Mouse (Mus musculus) T-helper 1 cell (primary cell): ENCODE measurements around the gene Hddc3.
"Not testable (repeated sequence)": the region's sequence is repeated elsewhere in the genome, so short reads cannot be mapped to it uniquely, and the experiment has no call there.

Experiments
- in situ Hi-C: fragments of 300-600 bp; cut with MboI, MseI; formaldehyde crosslinking; loops from one replicate; pipeline ENCODE4 v1.15.1; 2025; ENCODE audit warnings: high pct_unique_total_duplicates

The Hddc3 gene

DNA sequence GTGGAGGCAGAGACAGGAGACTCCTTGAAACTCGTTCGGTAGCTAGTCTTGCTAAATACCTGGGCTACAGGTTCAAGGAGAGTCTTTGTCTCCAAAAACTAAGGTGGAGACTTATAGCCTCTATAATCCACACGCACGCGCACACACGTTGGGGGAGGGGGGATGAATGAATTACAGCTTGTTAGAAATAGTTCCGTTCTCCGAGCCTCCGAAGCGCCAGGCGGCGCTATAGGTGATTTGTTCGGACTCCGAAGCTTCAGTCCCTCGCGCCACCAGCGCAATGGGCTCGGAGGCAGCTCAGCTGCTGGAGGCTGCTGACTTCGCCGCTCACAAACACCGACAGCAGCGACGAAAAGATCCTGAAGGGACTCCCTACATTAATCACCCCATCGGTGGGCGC is at the start of gene Hddc3:
Gene Hddc3, plus strand, starts transcription at position 247 of the 400 bp plus-strand sequence.
- in situ Hi-C loops: no loop called here

DNA sequence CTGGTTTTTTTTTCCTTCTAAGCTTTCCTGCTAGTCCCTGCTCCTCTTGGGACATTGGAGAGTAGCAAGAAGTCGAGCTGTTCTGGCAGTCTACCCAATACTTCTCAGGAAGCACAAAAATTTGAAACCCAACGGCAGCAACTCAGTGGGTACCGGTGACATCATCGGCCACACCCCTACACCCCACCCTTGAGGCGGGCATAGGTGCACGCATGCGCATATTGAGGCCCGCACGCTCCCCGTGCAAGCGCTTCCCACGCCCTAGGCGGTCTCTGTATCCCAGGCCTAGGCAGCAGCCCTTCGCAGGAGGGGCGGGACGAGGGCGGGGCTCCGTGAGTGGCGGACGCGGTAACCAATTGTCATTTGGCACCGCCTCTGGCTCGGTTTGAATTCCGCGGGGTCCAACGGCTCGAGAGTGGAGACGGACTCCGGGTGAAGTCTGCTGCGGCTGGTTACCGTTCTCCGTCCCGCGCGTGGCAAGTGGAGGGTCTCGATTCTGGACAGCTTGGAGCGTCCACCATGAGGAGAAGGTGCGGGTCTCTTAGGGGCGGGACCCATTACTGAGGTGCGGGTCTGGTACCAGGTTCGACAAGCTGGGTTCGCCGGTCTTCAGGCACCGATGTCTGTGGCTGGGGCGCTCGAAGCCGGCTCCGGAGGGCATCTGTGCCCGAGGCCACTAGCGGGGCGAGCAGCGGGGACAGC is 48.7 kb upstream of the Hddc3 start, which contains the start of gene Prc1:
Gene Prc1, plus strand, starts transcription at position 389 of the 702 bp plus-strand sequence.
- in situ Hi-C loops: no loop called here

DNA sequence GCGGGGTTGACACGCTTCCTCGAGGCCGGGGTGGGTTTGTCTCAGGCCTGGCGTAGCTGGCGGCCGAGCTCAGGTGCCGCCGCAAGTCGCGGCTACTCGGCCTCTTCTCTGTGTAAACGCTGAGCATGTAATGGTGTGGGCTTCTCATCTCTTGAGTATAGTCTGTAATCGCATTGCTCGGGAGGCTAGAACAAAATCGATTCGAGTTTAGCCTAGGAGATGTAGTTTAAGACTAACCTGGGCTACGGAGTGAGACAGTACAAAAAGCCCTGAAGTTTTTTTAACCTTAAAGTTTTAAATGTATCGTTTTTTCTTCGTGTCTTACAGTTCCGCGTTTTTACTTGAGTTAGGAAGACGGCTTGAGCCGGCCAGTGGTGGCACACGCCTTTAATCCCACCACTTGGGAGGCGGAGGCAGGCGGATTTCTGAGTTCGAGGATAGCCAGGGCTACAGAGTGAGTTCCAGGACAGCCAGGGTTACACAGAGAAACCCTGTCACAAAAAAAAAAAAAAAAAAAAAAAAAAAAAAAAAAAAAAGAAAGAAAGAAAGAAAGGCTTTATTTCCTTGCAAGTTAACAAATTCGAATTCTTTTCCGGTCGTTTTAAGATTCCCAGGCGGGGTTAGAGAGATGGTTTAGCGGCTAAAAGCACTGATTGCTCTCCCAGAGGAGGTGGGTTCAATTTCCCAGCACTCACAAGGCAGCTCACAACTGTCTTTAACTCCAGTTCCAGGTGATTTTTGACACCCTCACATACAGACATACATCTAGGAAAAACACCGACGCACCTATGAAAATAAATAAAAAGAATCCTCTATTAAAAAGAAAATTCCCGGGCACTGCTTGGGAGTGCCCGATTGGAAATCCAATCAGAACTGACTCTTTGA is 47.9 kb upstream of the Hddc3 start:
- in situ Hi-C loops: no loop called here

DNA sequence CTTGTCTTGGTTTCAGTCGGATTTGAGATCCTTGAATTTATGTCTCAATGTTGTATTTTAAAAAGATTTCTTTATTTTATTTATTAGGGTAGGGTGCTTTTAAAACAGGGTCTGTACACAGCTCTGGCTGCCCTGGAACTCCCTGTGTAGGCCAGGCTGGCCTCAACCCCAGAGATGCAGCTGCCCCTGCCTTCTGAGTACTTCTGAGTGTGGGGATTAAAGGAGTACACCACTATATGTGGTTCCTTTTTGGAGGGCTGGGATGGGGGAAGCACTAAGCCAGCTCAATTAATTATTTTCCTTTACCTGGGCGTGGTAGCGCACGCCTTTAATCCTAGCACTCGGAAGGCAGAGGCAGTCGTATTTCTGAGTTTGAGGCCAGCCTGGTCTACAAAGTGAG is 46.4 kb upstream of the Hddc3 start:
- in situ Hi-C loops: no loop called here

DNA sequence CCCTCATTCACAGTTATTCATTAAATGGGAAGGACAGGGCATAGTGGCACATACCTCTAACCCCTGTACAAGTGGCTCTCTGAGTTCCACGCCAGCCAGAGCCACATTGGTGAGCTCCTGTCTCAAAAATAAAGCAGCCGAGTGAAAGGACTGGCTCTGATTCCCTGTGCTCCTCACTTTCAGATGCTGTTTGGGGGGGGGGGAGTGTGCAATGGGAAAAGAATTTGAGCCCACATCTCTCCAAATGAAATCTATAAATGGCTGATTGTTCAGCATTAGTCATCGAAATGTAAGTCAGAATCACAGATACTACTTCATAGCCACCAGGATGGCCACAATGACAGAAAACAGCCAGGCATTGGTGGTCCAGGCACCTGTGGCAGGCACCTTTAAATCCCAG is 45.9 kb upstream of the Hddc3 start:
- in situ Hi-C loops: no loop called here

DNA sequence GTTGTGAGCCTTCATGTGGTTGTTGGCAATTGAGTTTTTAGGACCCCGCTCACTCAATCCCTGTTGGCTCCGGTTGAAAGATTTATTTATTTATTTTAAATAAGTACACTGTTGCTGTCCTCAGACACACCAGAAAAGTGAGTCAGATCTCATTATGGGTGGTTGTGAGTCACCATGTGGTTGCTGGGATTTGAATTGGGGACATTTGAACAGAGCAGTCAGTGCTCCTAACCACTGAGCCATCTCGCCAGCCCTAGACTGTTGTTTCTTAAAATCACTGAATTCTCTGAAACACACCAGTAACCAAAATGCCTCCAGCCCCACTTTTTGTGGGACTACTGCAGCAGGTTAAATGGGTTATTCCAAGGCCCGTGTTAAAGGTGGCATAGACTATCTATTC is 44.1 kb upstream of the Hddc3 start:
- in situ Hi-C loops: no loop called here

DNA sequence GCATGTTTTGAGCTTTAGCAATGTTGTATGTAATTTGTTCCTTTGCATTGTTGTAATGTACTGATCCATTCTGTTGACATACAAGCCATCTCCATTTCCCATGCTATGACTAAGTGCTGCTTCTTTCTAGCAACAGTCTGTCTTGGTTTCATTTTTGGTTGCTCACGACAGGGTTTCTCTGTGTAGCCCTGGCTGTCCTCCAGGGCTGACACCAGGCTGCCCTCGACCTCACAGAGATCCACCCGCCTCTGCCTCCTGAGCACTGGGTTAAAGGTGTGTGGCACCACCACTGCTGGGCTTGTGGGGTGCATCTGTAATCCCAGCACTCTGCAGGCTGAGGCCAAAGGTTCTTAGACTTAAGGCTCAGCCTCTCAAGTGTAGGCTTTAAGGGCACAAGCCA is 43.3 kb upstream of the Hddc3 start:
- in situ Hi-C loops: no loop called here

DNA sequence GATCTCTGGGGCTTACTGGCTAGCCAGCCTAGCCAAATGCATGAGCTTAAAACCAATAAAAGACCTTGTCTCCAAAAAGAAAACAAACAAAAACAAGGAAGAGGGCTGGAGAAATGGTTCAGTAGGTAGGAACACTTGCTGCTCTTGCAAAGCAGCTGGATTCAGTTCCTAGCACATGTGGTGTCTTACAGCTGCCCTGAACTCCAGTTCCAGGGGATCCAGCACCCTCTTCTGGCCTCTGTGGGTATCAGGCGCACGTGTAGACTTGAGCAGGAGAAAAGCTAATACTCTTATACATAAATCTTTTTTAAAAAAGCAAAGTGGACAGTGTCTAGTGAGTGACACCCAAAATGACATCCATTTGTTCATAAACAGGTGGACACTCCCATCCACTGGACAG is 41.4 kb upstream of the Hddc3 start:
- in situ Hi-C loops: no loop called here

DNA sequence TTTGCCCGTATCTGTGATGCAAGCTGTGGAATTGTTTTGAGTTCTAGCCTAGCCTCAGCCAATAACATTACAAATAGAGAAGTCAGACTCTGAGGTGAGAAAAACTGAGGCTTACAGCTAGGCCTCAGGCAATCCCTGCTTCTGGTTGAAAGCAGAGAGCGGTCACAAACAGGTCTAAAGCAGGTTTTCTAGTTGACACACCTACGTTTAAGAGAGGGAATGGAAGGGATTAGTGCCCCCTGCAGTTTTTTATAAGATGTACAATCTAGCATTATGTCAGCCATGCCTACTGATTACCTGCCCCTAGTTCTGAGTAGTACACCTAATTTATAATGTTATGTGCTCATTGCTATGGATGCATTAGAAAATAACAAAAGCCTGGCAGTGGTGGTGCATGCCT is 35.1 kb upstream of the Hddc3 start:
- in situ Hi-C loops: no loop called here

DNA sequence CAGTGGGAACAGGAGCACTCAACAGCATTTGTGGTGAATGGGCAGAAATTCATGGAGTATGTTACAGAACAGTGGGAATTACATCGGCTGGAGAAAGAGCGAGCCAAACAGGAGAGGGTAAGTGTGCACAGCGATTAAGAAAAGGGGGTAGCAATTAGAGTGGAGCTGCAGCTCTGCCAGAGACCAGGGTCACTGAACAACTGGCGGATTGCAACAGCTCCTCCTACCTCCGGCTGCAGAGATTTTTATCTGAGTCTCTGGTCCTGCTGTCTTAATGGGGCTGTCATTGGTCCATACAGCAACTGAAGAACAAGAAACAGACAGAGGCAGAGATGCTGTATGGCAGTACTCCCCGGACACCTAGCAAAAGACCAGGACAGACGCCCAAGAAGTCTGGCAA is 32.1 kb upstream of the Hddc3 start:
- in situ Hi-C loops: no loop called here

DNA sequence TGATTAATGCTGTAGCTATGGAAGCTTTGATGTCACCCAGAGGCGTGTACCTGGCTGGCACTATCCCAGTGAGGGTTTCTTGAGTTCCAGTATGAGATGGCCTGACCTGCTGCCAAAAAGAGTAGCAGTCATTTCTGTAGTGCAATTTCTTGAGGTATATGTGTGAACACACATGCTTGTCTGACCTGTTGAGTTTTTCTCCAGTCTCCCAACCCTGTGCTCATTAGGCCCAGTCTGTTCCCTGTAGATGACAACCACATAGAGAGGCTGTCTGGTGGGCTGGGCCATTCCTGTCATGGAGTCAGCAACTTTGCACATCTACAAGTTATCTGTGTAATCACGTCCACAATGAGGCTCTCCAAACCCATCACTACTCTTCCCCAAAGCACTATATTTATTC is 27.2 kb upstream of the Hddc3 start:
- in situ Hi-C loops: no loop called here

DNA sequence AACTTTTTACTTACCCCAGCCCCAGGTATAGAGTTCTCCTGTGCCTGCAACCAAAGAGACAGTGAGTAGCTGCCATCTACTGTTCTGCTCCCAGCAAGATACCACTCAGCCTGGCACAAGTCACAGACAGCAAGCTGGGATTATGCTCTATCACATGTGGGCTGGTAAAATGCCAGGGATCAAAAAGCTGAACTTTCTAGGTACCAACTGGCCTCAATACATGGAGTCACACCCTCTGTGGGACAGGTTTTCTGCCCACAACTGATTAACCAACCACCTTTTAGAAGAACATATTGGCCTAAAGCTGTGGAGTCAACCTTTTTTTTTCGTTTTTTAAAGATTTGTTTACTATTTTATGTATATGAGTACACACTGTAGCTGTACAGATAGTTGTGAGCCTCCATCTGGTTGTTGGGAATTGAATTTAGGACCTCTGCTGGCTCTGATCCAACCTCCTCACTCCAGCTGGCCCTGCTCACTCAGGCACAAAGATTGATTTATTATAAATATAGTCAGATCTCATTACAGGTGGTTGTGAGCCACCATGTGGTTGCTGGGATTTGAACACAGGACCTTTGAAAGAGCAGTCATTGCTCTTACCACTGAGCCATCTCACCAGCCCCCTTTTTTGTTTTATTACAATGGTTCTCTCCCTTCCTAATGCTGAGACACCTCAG is 25.3 kb upstream of the Hddc3 start:
- in situ Hi-C loops: no loop called here

DNA sequence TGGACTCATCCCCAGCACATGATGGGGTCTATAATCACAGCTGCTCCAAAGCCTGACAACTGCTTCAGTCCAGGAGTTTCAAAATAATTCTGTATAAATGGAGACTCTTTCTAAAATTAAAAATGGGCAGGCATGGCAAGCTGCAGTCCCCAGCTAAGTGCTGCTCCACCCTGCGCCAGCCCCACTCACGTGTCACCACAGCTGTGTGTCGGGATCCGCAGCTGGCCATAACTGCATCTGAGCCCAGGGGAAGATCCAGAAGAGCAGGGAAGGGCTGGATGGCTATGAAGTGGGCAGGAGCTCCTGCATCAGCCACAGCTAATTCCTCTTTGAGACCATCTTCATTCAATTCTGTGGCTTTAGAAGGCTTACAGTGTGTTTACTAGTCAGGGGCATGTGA is 24.2 kb upstream of the Hddc3 start:
- in situ Hi-C loops: no loop called here

DNA sequence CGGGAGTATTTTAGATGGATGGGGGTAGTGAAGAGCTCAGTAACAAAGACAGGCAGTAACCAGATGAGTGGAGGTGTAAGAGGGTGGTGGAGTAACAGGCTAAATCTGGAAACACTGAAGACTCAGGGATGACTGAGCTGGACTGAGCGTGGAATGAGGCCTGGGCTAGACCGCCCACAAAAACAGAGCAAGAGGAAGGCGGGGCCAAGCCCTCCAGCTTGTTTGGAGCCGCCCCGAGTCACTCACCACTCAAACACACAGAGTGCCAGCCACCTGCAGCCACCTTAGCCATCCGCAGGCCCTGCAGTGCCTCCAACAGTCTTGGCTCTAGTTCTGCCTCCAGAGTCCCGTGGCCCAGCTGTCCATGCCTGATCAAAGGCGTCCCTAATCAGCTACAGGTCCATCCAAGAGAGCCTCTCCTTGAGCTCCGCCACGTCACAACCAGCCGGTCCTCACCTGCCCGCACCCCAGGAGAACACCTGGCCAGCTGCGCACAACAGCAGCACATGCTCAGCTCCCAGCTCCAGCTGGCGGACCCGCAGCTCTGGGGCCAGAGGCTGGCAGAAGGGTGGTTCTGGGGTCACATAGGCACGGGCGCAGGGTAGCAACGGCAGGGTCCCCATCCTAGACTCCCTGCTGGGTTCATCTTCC is 22.9 kb upstream of the Hddc3 start:
- in situ Hi-C loops: no loop called here

DNA sequence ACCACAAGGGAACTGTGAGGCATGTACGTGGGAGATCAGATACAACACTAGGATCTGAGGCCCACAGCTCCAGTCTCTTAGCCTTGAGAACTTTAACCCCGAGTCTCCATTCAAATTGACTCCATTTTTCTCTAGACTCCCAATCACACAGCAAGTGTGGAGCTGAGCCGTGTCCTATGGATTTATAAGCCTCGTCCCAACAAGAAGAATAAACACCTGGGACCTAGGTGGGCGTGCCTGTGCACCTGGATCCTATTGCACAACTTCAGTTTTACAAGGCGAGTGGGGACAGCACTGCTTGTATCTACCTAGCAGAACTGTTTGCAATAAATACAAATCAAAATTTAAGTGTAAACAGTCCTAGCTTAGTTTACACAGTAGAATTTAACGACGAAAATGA is 19.6 kb upstream of the Hddc3 start:
- in situ Hi-C loops: no loop called here

DNA sequence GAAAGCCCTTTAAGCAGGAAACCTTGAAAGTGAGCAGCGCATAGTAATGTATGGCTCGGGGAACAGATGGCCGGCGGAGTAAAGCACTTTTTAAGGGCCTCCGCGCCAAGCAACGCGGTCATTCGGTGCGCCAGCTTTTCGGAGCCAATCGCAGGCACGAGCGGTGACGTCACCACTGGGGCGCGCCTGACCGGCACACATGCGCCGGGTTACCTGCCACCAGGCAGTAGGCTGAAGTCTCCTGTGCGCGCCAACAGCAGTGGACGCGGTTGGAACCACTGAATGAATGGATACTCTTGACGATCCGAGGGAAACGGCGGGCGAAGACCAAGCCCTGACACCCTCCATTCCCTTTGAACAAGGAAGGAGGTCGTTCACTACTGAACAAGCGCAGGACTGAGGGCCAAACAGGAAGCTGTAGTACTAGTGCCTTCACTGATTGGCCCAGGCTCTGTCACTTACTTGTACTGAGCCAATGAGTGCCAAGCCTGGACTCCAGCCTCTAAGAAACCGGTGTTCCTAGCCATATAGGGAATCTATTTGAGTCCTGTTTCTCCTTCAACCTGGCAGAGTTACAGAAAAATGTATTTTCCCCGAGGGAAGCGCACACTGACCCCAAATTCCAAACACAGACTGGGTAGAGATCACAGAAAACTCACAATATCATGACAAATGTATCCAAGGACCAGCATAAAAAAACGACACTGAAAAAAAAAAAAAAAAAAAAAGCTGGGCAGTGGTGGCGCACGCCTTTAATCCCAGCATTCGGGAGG is 18.7 kb upstream of the Hddc3 start, which contains the start of gene Rccd1:
Gene Rccd1, minus strand, starts transcription at position 412 of the 773 bp plus-strand sequence.
- in situ Hi-C loops: no loop called here

DNA sequence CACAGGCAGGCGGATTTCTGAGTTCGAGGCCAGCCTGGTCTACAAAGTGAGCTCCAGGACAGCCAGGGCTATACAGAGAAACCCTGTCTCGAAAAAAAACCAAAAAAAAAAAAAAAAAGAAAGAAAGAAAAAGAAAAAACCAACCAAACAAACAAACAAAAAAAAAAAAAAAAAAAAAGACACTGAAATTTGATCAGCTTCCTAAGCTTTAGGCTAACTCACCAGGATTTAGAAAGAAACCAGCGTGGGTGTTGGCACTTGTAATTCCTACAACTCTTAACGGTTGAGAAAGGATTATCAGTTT is 18.1 kb upstream of the Hddc3 start:
- in situ Hi-C loops: not testable (repeated sequence)

DNA sequence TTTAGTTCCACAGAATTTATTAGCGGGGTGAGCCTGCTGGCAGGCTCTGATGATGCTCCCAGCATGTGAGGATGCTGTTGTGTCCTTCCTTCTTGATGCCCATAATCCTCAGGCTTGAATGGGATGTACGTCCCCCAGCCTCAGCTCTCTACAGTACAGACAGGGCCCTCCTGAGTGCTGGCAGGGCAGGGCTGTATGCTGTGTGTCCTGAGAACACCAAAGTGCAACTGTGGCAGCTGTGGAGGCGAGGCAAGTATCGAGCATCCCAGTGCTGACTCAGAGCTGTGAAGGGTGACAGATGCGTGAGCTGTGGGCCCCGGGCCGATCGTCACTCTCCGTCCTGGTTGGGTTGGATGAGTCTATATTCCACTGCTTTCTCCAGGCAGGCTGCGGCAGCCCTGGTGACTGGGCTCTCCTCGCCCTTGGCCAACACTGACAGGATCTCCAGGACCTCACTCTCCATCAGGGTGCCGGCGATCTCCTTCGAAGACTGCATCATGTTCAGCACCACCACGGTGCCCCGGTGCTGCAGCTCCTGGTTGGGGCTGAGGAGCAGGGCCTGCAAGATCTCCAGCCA is 17.5 kb upstream of the Hddc3 start:
- in situ Hi-C loops: no loop called here

DNA sequence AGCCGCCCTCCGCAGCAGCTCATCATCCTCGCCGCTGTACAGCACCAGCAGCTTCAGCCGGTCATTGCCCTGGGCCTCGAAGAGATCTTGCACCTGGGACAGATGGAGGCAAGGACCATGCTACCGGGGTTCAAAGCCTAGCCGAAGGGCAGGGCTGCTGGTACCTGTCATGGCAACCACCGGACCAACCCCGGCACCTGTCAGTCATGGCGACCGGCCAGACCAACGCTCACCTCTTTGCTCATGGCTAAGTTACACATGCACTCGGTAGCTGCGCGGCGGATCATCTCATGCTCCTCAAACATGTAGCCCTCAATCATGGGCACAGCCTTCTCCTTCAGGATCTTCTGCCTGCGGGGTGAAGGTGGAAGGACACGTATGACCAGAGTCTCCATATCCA is 16.8 kb upstream of the Hddc3 start:
- in situ Hi-C loops: no loop called here

DNA sequence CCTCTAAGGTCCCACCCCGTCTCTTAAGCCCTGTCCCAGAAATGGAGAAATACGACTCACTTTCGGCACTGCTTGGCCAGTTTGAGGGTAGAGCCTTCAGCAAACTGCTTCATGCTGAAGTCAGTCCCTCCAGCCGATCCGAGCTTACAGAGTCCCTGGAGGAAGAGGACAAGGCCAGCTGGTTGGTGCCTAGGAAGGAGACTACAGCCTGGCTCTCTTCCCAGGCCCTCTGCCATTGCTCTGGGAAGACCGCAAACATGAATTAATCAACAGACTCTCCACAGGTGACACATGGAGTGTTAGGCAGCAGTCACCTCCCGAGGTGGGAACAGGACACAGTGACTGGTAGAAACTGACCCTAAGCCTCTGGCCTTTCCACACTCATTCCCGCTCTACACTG is 12.6 kb upstream of the Hddc3 start:
- in situ Hi-C loops: no loop called here

DNA sequence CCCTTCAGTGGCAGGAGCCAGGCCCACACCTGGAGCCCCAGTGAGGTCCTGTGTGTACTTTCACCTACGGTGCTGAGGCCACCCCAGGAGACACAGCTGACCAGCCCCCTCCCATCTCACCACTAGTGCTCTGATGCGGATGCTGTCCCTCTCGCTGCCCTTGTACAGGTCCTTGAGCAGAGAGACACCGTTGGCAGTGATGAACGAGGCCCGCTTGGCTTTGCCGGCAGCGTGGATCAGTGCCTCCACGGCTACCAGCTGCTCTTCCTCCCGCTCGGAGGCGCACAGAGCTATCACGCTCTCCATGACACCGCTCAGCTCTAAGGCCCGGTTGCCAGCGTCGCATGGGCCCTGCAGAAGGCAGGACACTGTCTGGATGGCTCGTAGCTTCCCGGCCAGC is 11.5 kb upstream of the Hddc3 start:
- in situ Hi-C loops: no loop called here
